Mouse (Mus musculus): ENCODE results near the gene Dlgap1.

DNA sequence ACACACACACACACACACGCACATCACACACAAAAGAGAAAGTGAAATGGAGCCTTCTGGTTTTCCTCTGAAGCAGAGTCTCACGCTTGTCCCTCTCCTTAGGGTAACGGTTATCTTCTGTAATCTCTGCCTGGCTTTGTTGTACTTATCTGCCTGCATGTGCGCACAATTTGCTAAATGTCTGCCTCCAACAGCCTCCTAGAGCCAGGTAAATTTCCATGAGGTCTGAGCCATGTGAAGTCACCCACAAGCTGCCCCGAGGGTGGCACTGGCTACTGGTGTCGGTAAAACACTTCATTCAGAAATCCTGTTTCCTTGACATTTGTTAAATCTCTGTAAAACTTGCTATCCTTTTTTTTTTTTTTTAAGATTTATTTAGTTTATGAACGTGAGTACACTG is 869.2 kb downstream of the Dlgap1 start:
- TF ChIP-seq GATA1 (IDR thresholded peaks at IDR 0.05; ENCODE audit: borderline replicate concordance, low read length) (no peak), FLI1 (IDR thresholded peaks at IDR 0.05; ENCODE audit: low read length) (no peak)
